Mouse (Mus musculus): ENCODE results near the gene Cd19.
A peak's percentile ranks its signal among the peaks of the same experiment; 100 is the strongest.

The Cd19 gene

DNA sequence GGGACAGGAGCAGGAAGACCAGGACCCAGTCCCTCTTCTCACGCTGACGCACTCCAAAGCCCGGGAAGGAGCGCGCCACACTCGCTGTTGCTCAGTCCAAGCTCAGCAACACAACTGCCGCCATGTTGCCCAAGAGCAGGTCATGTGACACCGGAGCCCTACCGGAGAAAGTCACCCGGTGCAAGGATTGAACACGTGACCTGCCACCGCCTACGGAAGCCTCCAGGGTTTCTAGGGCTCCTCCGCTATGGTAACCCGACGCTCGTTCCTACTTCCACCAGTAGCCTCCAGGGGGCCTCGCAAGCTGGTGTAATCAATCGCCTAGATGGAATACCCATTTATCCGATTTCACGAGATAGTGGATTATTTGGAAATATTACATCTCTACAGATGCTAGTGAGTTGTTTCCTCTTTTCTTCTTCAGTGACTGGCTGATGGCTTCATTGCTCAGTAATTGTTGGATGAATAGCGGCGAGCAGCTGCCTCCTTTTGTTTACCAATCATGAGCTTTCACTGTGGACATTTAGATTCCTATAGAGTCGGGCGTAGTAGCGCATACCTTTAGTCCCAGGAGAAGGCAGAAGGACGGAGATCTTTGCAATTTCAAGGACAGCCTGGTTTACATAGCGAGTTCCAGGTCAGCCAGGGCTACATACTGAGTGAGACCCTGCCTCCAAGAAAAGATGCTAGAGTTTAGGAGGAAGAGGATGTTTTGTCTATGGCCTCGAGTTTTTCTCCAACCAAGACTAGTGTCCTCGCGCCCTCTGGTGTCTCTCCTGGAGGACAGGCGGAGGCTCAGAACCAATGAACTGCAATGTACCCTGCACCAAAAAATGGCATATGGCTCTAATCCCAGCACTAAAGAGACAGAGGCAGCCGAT, 37.2 kb downstream of the Cd19 start, which contains the start of gene Spns1:
Gene Spns1, minus strand, starts transcription at position 173 of the 881 bp plus-strand sequence.
- H3K36me3 ChIP-seq (ENCODE audit: control insufficient read depth, insufficient read depth, low read length, poor library complexity, severe bottlenecking): peaks cover 2% of the 10 kb centered on the region; the same call in 1 of the 2 replicates
- peak; percentile 96 for DNase-seq (ENCODE audit: low read depth, low spot score)
- no peaks in the 10 kb centered on the region for H3K27me3 ChIP-seq (ENCODE audit: control insufficient read depth, insufficient read depth, low read length, poor library complexity, severe bottlenecking)

DNA sequence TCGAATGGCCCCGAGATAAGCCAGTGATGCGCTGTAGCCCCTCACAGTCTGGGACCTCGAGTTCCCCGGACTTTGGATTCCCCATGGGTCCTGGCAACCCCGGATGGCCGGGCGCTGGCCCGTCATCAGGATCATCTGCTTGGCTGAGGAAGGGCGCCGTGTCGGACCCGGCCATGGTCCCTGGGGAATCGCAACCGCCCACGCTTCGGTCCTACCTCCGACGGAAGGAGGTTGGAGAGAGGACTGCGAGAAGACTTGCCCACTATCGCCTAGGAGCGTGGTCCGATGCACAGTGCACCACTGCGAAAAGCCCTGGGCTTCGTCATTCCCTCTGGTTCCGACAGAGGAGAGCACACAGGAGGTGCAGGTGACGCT, 37.8 kb downstream of the Cd19 start:
- no peak for DNase-seq (ENCODE audit: low read depth, low spot score)
- Histone ChIP-seq H3K27me3 (ENCODE audit: control insufficient read depth, insufficient read depth, low read length, poor library complexity, severe bottlenecking) (no peaks in the 10 kb centered on the region), H3K36me3 (ENCODE audit: control insufficient read depth, insufficient read depth, low read length, poor library complexity, severe bottlenecking) (peaks cover 2% of the 10 kb centered on the region; the same call in 1 of the 2 replicates)

DNA sequence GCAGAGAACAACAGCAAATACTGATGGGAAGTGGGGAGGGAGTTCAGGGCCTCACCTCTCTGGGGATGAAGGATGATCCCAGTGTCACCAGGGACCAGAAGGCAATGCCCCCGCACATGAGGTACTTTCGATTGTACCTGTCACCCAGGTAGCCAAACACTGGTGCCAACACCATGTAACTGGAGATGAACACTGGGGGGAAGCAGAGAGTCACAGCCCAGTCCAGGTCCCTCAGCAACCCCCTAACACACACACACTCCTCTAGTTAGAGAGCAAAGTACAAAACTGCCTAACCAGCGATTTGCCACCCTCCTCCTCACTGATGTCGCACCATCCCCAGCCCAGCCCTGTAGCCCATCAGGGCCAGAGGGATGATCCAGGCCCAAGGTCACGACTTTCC, 39.7 kb downstream of the Cd19 start:
- DNase-seq (ENCODE audit: low read depth, low spot score): peak; percentile 40
- Histone ChIP-seq H3K36me3 (ENCODE audit: control insufficient read depth, insufficient read depth, low read length, poor library complexity, severe bottlenecking) (peaks cover 2% of the 10 kb centered on the region; the same call in 1 of the 2 replicates), H3K27me3 (ENCODE audit: control insufficient read depth, insufficient read depth, low read length, poor library complexity, severe bottlenecking) (no peaks in the 10 kb centered on the region)

DNA sequence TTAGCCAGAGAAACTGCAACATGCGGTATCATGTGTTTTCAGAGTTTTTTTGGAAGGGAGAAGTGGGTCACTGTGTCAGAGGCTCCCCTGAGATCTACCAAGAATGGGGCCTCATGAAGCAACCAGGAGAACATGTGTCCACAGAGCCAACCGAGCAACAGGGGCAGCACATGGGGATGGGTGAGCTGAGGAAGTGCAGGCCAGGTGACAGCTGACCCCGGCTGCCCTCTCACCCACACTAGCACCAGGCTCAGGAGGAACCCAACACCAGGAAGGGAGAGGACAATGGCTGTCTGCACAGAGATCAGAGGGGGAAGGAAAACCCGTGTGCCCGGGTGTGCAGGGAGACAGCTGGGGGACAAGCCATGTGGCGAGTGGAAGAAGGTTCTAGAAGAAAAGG, 40.2 kb downstream of the Cd19 start:
- Histone ChIP-seq H3K36me3 (ENCODE audit: control insufficient read depth, insufficient read depth, low read length, poor library complexity, severe bottlenecking) (peaks cover 2% of the 10 kb centered on the region; the same call in 1 of the 2 replicates), H3K27me3 (ENCODE audit: control insufficient read depth, insufficient read depth, low read length, poor library complexity, severe bottlenecking) (no peaks in the 10 kb centered on the region)
- DNase-seq (ENCODE audit: low read depth, low spot score): no peak

DNA sequence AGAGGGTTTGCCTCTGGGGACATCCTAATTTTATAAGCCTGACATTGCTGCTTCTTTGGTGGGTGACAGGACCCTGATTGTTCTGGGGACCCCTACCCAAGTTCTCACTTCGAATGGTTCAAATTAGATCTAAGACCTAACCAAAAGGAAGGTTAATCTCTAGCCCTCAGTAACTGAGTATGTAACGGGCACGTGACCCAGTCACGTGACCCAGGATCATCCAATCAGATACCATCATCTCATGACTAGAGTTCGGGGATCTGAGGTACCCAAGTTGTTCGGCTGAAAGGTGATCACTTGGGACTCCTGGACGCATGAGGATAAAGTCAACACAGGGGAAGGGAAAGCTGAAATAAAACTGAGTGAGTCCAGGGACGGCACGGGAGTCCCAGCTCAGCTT, 41.7 kb downstream of the Cd19 start:
- Histone ChIP-seq H3K36me3 (ENCODE audit: control insufficient read depth, insufficient read depth, low read length, poor library complexity, severe bottlenecking) (peaks cover 2% of the 10 kb centered on the region; the same call in 1 of the 2 replicates), H3K27me3 (ENCODE audit: control insufficient read depth, insufficient read depth, low read length, poor library complexity, severe bottlenecking) (no peaks in the 10 kb centered on the region)
- no peak for DNase-seq (ENCODE audit: low read depth, low spot score)

DNA sequence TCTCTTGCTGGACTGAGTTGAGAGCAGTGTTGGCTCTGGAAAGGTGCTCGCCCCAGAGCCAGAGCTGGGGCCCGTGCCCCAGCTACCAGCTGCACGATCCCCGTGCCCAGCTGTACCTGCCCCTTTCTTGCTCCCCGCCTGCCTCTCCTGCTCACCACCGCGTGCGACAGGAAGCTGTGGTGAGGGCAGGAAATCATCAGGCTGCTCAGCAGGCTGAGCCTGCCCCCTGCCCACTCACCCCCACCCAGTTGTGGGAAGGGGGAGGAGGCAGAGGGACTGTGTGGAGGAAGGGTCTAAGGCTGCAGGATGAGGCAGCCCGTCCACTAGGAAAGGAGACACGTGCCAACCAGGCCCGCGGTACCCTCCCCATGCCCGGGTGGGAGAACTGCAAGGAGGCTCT, 45.3 kb downstream of the Cd19 start, which contains the start of gene Lat:
Gene Lat, minus strand, starts transcription at position 178 of the 400 bp plus-strand sequence.
- H3K36me3 ChIP-seq (ENCODE audit: control insufficient read depth, insufficient read depth, low read length, poor library complexity, severe bottlenecking): peaks cover under 1% of the 10 kb centered on the region; the same call in 1 of the 2 replicates
- no peaks in the 10 kb centered on the region for H3K27me3 ChIP-seq (ENCODE audit: control insufficient read depth, insufficient read depth, low read length, poor library complexity, severe bottlenecking)
- DNase-seq (ENCODE audit: low read depth, low spot score): peak; percentile 76

DNA sequence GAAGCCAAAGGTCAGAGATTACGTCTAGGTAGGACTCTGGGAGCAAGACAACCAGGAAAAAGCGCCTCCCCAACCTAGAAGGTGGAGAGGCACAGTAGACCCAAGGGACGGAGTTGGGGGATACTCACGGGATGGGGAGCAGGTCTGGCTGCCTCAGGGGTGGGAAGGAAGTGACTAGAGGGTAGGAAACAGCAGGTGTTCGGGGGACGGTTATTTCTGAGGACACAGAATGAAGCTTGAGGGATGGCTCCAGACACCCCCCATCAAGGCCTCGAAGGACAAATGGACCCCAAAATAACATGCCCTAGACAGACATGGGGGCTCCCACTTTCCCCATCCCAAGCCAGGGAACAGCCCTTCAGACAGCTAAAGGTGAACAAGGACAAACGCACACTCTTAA, 46.3 kb downstream of the Cd19 start:
- no peak for DNase-seq (ENCODE audit: low read depth, low spot score)
- no peaks in the 10 kb centered on the region for H3K27me3 ChIP-seq (ENCODE audit: control insufficient read depth, insufficient read depth, low read length, poor library complexity, severe bottlenecking)
- H3K36me3 ChIP-seq (ENCODE audit: control insufficient read depth, insufficient read depth, low read length, poor library complexity, severe bottlenecking): no peaks in the 10 kb centered on the region; the same call in 1 of the 2 replicates

DNA sequence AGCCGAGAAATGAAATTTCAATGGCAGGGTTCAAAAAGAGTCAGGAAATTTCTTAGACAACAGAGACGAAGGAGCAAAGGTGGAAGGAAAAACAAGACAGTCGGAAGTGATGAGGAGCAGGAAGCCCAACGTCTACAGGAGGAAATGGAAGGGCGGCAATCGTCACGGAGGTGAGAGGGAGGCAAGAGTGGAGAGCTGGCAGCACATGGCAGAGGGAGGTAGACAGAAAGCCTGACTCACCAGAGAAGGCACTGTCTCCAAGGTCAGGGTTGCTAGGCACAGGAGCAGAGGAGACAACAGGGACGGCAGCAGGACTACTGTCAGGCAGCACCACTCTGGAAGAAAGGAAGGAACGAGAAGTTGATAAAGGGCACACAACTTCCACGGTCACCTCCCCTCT, 47.1 kb downstream of the Cd19 start:
- DNase-seq (ENCODE audit: low read depth, low spot score): no peak
- Histone ChIP-seq H3K36me3 (ENCODE audit: control insufficient read depth, insufficient read depth, low read length, poor library complexity, severe bottlenecking) (no peaks in the 10 kb centered on the region; the same call in 1 of the 2 replicates), H3K27me3 (ENCODE audit: control insufficient read depth, insufficient read depth, low read length, poor library complexity, severe bottlenecking) (no peaks in the 10 kb centered on the region)

DNA sequence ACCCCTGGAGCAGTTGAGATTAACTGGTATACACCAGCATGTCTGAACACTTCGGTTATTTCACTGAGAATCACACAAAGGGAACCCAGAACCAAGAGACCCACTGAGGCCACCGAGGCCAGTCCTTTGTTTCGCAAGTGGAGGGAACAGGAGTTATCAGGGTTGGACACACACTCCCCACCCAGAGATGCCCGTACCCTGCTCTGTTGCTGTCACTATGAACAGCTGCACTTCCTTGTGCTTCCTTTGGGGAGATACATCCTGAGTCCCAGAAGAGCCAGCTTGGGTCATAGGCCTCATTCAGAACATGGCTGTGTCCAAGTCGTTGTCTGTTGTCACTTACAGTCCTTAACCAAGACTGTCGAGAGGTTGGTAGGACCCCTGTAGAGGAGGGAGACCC, 51.7 kb downstream of the Cd19 start:
- no peaks in the 10 kb centered on the region for H3K36me3 ChIP-seq (ENCODE audit: control insufficient read depth, insufficient read depth, low read length, poor library complexity, severe bottlenecking)
- no peak for DNase-seq (ENCODE audit: low read depth, low spot score)

DNA sequence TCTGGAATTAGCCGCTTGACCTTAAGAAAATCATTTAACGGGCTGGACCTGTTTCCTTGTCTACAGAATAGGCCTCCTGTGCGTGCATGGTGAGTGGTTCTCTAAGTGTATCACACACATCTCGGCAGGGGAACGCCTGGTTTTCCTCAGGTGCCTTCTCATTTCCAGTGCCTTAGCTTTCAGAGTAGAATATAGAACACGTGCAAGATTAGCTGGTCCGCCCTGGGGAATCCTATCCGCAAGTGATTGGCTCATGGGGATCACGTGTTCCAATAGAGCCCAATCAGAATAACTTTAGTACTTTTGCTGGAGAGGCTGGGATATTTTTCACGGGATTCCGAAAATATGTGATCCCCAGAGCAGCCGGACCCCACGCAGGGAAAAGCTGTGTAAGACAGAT, 55.6 kb downstream of the Cd19 start:
- DNase-seq (ENCODE audit: low read depth, low spot score): no peak
- Histone ChIP-seq H3K27me3 (ENCODE audit: control insufficient read depth, insufficient read depth, low read length, poor library complexity, severe bottlenecking) (no peaks in the 10 kb centered on the region), H3K36me3 (ENCODE audit: control insufficient read depth, insufficient read depth, low read length, poor library complexity, severe bottlenecking) (no peaks in the 10 kb centered on the region)

More for the DNA sequence above, 51.7 kb downstream of the Cd19 start:
- H3K27me3 ChIP-seq (ENCODE audit: control insufficient read depth, insufficient read depth, low read length, poor library complexity, severe bottlenecking): no peaks in the 10 kb centered on the region

Measured in splenic B cell, adult 2 months (primary cell).